Mouse (Mus musculus) G1E (cell line): ENCODE data around the gene Pstk.

ENCODE experiments used
- CTCF ChIP-seq: IDR thresholded peaks from 2 replicates; pipeline ENCODE4 v1.5.1; 2012; ENCODE audit warnings: low read depth, low read length, inconsistent platforms, mixed read lengths
- GATA1 ChIP-seq: IDR thresholded peaks from 2 replicates; pipeline ENCODE4 v1.6.1; 2012; ENCODE audit warnings: borderline replicate concordance, low read length, inconsistent platforms, mixed read lengths
- POLR2AphosphoS5 ChIP-seq: IDR thresholded peaks from 2 replicates; pipeline ENCODE4 v1.6.1; 2012; ENCODE audit warnings: low read depth, low read length, inconsistent platforms; ENCODE audit not compliant: insufficient replicate concordance
- TAL1 ChIP-seq: conservative IDR thresholded peaks from 2 replicates; pipeline ENCODE4 v1.6.1; 2012; ENCODE audit warnings: low read depth, low read length, inconsistent platforms, mixed read lengths

DNA sequence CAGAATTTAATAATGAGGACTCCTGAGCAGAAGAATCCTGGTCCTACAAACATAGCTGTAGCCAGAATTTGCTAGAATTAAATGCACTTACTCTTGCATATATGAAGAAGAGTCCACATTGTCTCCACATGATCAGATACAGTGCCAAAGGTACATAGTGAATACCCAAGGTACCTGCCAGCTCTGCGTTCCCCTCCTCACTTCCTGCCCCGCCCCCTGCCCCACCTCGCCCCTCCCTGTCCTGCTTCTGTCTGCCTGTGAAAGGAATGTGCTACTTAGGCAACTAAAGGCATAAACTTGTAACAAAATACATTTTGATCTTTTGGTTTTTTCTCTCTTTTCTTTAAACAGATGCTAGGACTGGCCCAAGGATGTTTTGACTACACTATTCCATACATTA lies 66.1 kb downstream of the Pstk start:
- TF ChIP-seq CTCF, result no peak
- no peak for TF ChIP-seq GATA1
- TF ChIP-seq TAL1, result no peak
- TF ChIP-seq POLR2AphosphoS5, result no peak
